Mouse (Mus musculus): Measurements from ENCODE around the gene Ptprm.

GRCm38 (mm10) chr17:67314491-67315205 is 39.6 kb downstream of the Ptprm start:
- no peak for TF ChIP-seq CTCF (IDR thresholded peaks at IDR 0.05; ENCODE audit: low read depth)
- no peak for TF ChIP-seq EP300 (IDR thresholded peaks at IDR 0.05; ENCODE audit: low read depth)

All from liver, embryonic 14.5 days (tissue).